Mouse (Mus musculus): ENCODE measurements around the gene Vmn2r-ps159.
"Not testable (repeated sequence)": the region's sequence is repeated elsewhere in the genome, so short reads cannot be mapped to it uniquely, and the experiment has no call there.

DNA sequence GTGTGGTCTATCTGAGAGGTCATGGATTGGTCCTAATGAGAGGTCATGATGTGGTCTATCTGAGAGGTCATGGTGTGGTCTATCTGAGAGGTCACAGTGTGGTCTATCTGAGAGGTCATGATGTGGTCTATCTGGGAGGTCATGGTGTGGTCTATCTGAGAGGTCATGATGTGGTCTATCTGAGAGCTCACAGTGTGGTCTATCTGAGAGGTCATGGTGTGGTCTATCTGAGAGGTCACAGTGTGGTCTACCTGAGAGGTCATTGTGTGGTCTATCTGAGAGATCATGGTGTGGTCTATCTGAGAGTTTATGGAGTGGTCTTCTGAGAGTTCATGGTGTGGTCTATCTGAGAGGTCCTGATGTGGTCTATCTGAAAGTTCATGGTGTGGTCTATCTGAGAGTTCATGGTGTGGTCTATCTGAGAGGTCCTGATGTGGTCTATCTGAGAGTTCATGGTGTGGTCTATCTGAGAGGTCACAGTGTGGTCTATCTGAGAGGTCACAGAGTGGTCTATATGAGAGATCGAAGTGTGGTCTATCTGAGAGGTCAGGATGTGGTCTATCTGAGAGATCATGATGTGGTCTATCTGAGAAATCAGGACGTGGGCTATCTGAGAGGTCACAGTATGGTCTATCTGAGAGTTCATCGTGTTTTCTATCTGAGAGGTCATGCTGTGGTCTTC, 26.0 kb downstream of the Vmn2r-ps159 start:
- not testable (repeated sequence) for TF ChIP-seq CTCF (IDR thresholded peaks at IDR 0.05; ENCODE audit: control insufficient read depth, insufficient read depth, low read length); POLR2A (IDR thresholded peaks at IDR 0.05; ENCODE audit: borderline replicate concordance, control insufficient read depth, low read depth, low read length)
